10 mouse cellular contexts compared by ENCODE assay signal in the genomic region with DNA sequence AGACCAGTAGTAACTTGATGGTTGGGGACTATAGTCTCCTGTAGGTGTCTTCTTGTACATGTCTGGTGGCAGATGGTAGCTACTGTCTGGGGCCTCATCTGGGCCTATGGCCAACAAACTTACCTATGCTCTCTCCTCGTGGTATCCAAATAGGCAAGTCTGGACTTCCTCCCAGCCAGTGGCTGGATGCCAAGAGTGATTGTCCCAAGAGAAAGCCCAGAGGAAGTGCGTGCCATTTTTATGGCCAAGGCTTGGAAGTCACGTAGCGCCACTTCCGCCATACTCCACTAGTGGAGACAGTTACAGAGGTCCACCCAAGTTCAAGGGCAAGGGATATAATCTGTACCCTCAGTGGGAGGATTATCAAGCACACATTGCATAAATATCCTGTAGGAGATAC. TPM values are rescaled to one million over a fixed set of nuclear protein-coding genes. Genes with fewer than 3 reads are reported as not detected.
DNase-seq lines count a peak whose midpoint lies in the region; ATAC-seq and TF ChIP-seq lines count a peak whose summit lies in the region.
"Had no signal": no experiment of that assay in that cellular context is flagged by ENCODE, and none has a peak within 500 bp of the region (broad histone marks: within the 10 kb centered on the region; RNA-seq: fewer than 3 reads in every experiment).

No protein-coding gene starts in this region.

- H3K4me1 ChIP-seq in midbrain, postnatal 0 days (ENCODE audit: insufficient read depth, low read length): no peaks in the 10 kb centered on the region
- H3K4me1 ChIP-seq in midbrain, embryonic 15.5 days: no peaks in the 10 kb centered on the region
- H3K4me1 ChIP-seq: forebrain, embryonic 10.5 days had no signal

- no peak overlapping the region for H3K27ac ChIP-seq in midbrain, postnatal 0 days (ENCODE audit: low read depth, low read length)
- no peak overlapping the region for H3K27ac ChIP-seq in midbrain, embryonic 15.5 days
- H3K27ac ChIP-seq: forebrain, embryonic 10.5 days had no signal

- no peaks in the 10 kb centered on the region for H3K27me3 ChIP-seq in midbrain, postnatal 0 days (ENCODE audit: insufficient read depth, low read length)
- H3K27me3 ChIP-seq in midbrain, embryonic 15.5 days (replicated peaks): no peaks in the 10 kb centered on the region

- TF ChIP-seq CTCF in midbrain, postnatal 0 days (IDR thresholded peaks at IDR 0.05): no peak

- no peak for ATAC-seq in midbrain, postnatal 0 days (ENCODE audit: low FRiP score)
- no peak for ATAC-seq in midbrain, embryonic 15.5 days (replicated peaks)

- peak; percentile 64 for DNase-seq in cerebellum, postnatal 14 days
- DNase-seq in cerebellum, adult 11-12 months: no peak
- DNase-seq in midbrain, postnatal 0 days (ENCODE audit: low spot score): peak; percentile 16
- peak; percentile 78 for DNase-seq in kidney, postnatal 14 days
- DNase-seq in skeletal muscle tissue, adult 2 months (ENCODE audit: low read depth, low spot score): peak; percentile 25
- no peak for DNase-seq in urinary bladder, adult 2 months (ENCODE audit: low spot score)
- no peak for DNase-seq in spleen, postnatal 10 days (ENCODE audit: low spot score in 2 of 2)
- DNase-seq: thymus, postnatal 36 days had no signal

- H3K36me3 ChIP-seq in midbrain, postnatal 0 days (ENCODE audit: insufficient read depth, low read length): no peaks in the 10 kb centered on the region
- no peaks in the 10 kb centered on the region for H3K36me3 ChIP-seq in midbrain, embryonic 15.5 days (replicated peaks)
- H3K36me3 ChIP-seq: forebrain, embryonic 10.5 days had no signal

- H3K9me3 ChIP-seq in midbrain, postnatal 0 days (ENCODE audit: low read length): no peaks in the 10 kb centered on the region
- H3K9me3 ChIP-seq in midbrain, embryonic 15.5 days: no peaks in the 10 kb centered on the region
- H3K9me3 ChIP-seq: forebrain, embryonic 10.5 days had no signal

- WGBS in midbrain, postnatal 0 days: 78% methylated on average over 5 of the region's 5 CpGs
- WGBS in midbrain, embryonic 15.5 days: 84% methylated on average over 5 of the region's 5 CpGs

- H3K4me2 ChIP-seq in midbrain, postnatal 0 days (ENCODE audit: low read depth, low read length, poor library complexity, severe bottlenecking): no peak overlapping the region
- H3K4me2 ChIP-seq in midbrain, embryonic 15.5 days: no peak overlapping the region

- no peak overlapping the region for H3K4me3 ChIP-seq in midbrain, postnatal 0 days (ENCODE audit: low read depth, low read length)
- no peak overlapping the region for H3K4me3 ChIP-seq in midbrain, embryonic 15.5 days
- H3K4me3 ChIP-seq: forebrain, embryonic 10.5 days had no signal

- H3K9ac ChIP-seq in midbrain, postnatal 0 days (replicated peaks; ENCODE audit: low read length, poor library complexity, severe bottlenecking): no peak overlapping the region
- H3K9ac ChIP-seq in midbrain, embryonic 15.5 days: no peak overlapping the region

RNA-seq across cellular contexts. Expression of a gene that starts 49.9 kb away (rescaled TPM):
- total RNA-seq in midbrain, postnatal 0 days (2014; rRNA removed): 64.5 and 77.1 TPM in 2 replicates
- polyA plus RNA-seq in midbrain, postnatal 0 days (2015; fragmentation: Nextera tagmentation; extraction: Ambion mirVana): 29.0 and 33.5 TPM in 2 replicates
- 40.4 and 40.8 TPM in 2 replicates for polyA plus RNA-seq in midbrain, embryonic 15.5 days (2015; fragmentation: Nextera tagmentation; extraction: Ambion mirVana)
- 18.9 and 19.7 TPM in 2 replicates for polyA plus RNA-seq in urinary bladder, adult 2 months (2012; rRNA removed)

Comparison
In these comparisons a context has a peak if more than half of its experiments do, and no peak if none do; other contexts are left out.
1. DNase-seq: peak in cerebellum, postnatal 14 days (2 of 2), midbrain, postnatal 0 days (single experiment), kidney, postnatal 14 days (single experiment) and skeletal muscle tissue, adult 2 months (single experiment); none in cerebellum, adult 11-12 months (single experiment), urinary bladder, adult 2 months (single experiment) and spleen, postnatal 10 days (0 of 2).